Mouse (Mus musculus): ENCODE data around the gene Stkld1. TPM values are rescaled to one million over a fixed set of nuclear protein-coding genes. Genes with fewer than 3 reads are reported as not detected.

The Stkld1 gene
- 3.1 TPM for polyA plus RNA-seq (2014; fragmentation: Illumina TruSeq; extraction: RNeasy Lipid Tissue Mini Kit (QIAGEN cat#74804); ENCODE audit: low read depth, low replicate concordance)

GRCm38 (mm10) chr2:26933304-26934055 lies at the start of gene Stkld1, which contains the start of gene Surf4:
Gene Stkld1, plus strand, starts transcription at chr2:26934047.
Gene Surf4, minus strand, starts transcription at chr2:26933928.

GRCm38 (mm10) chr2:26902467-26903220 lies 31.2 kb upstream of the Stkld1 start, which contains the start of gene Surf6:
Gene Surf6, minus strand, starts transcription at chr2:26902879.

GRCm38 (mm10) chr2:26910124-26910993 lies 23.5 kb upstream of the Stkld1 start, which contains the start of the genes Med22 and Rpl7a:
Gene Med22, minus strand, starts transcription at chr2:26910677.
Gene Rpl7a, plus strand, starts transcription at chr2:26910764.

GRCm38 (mm10) chr2:26915927-26916728 lies 17.7 kb upstream of the Stkld1 start, which contains the start of the genes Surf2 and Surf1:
Gene Surf2, plus strand, starts transcription at chr2:26916367.
Gene Surf1, minus strand, starts transcription at chr2:26916530.

DNA sequence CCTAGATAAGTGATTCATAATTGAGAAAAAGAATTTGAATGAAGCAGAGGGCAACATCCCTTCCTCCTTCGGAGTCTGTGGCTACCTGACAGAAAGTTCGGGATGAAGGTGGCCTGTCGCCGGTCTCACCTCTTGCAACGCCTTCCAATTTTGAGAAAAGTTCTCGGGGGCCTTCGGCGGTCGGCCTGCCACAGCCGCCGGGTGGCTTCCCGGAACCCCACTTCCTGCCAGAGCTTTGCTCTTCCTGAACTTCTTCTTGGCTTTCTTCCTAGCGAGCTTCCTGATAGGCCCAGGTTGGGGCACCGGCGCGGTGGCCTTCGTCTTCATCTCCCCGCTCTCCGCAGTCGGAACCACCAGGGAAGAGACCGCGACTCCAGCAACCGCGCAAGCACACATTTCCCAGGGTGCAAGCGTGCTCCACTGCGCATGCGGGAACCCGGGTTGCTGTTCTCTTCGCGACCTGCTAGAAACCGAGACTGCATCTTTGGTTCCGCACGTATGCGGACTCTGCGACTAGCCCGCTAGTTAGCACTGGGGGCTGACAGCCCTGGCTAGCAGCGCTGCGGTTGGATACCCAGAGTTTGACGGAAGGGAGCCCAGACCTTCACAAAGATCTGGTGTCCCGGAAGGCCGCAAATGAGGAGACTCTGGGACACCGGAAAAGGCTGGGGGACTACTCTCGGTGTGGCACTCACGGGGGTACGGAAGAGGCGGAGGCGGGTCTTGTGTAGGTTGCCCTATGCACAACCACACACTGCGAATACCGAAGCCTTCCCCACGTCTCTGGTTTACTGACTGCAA lies 30.3 kb downstream of the Stkld1 start, which contains the start of gene Rexo4:
TSS of gene Rexo4 (minus strand) at position 464 of the 801 bp plus-strand sequence.

GRCm38 (mm10) chr2:26973116-26973515 lies 39.3 kb downstream of the Stkld1 start, which contains the start of gene Adamts13:
Gene Adamts13, plus strand, starts transcription at chr2:26973416.

Other genes with a start within 250 kb of the Stkld1 start
- 9.1 TPM for gene Abo, start 69.1 kb upstream of the Stkld1 start, polyA plus RNA-seq (2014; fragmentation: Illumina TruSeq; extraction: RNeasy Lipid Tissue Mini Kit (QIAGEN cat#74804); ENCODE audit: low read depth, low replicate concordance)
- 18.6 TPM for gene Surf6, start 31.2 kb upstream of the Stkld1 start, polyA plus RNA-seq (2014; fragmentation: Illumina TruSeq; extraction: RNeasy Lipid Tissue Mini Kit (QIAGEN cat#74804); ENCODE audit: low read depth, low replicate concordance)
- 45.9 TPM for gene Med22, start 23.4 kb upstream of the Stkld1 start, polyA plus RNA-seq (2014; fragmentation: Illumina TruSeq; extraction: RNeasy Lipid Tissue Mini Kit (QIAGEN cat#74804); ENCODE audit: low read depth, low replicate concordance)
- 1,138 TPM for gene Rpl7a, start 23.3 kb upstream of the Stkld1 start, polyA plus RNA-seq (2014; fragmentation: Illumina TruSeq; extraction: RNeasy Lipid Tissue Mini Kit (QIAGEN cat#74804); ENCODE audit: low read depth, low replicate concordance)
- 33.0 TPM for gene Surf2, start 17.7 kb upstream of the Stkld1 start, polyA plus RNA-seq (2014; fragmentation: Illumina TruSeq; extraction: RNeasy Lipid Tissue Mini Kit (QIAGEN cat#74804); ENCODE audit: low read depth, low replicate concordance)
- 83.7 TPM for gene Surf1, start 17.5 kb upstream of the Stkld1 start, polyA plus RNA-seq (2014; fragmentation: Illumina TruSeq; extraction: RNeasy Lipid Tissue Mini Kit (QIAGEN cat#74804); ENCODE audit: low read depth, low replicate concordance)
- gene Surf4, start 119 bp upstream of the Stkld1 start, polyA plus RNA-seq (2014; fragmentation: Illumina TruSeq; extraction: RNeasy Lipid Tissue Mini Kit (QIAGEN cat#74804); ENCODE audit: low read depth, low replicate concordance): 188 TPM
- gene Rexo4, start 30.3 kb downstream of the Stkld1 start, polyA plus RNA-seq (2014; fragmentation: Illumina TruSeq; extraction: RNeasy Lipid Tissue Mini Kit (QIAGEN cat#74804); ENCODE audit: low read depth, low replicate concordance): 47.0 TPM
- gene Adamts13, start 39.4 kb downstream of the Stkld1 start, polyA plus RNA-seq (2014; fragmentation: Illumina TruSeq; extraction: RNeasy Lipid Tissue Mini Kit (QIAGEN cat#74804); ENCODE audit: low read depth, low replicate concordance): not detected
- 54.7 TPM for gene Cacfd1, start 75.9 kb downstream of the Stkld1 start, polyA plus RNA-seq (2014; fragmentation: Illumina TruSeq; extraction: RNeasy Lipid Tissue Mini Kit (QIAGEN cat#74804); ENCODE audit: low read depth, low replicate concordance)
- gene Slc2a6, start 94.0 kb downstream of the Stkld1 start, polyA plus RNA-seq (2014; fragmentation: Illumina TruSeq; extraction: RNeasy Lipid Tissue Mini Kit (QIAGEN cat#74804); ENCODE audit: low read depth, low replicate concordance): 0.91 TPM
- gene Mymk, start 138.1 kb downstream of the Stkld1 start, polyA plus RNA-seq (2014; fragmentation: Illumina TruSeq; extraction: RNeasy Lipid Tissue Mini Kit (QIAGEN cat#74804); ENCODE audit: low read depth, low replicate concordance): not detected
- gene Adamtsl2, start 145.3 kb downstream of the Stkld1 start, polyA plus RNA-seq (2014; fragmentation: Illumina TruSeq; extraction: RNeasy Lipid Tissue Mini Kit (QIAGEN cat#74804); ENCODE audit: low read depth, low replicate concordance): 4.7 TPM
- gene Fam163b, start 208.4 kb downstream of the Stkld1 start, polyA plus RNA-seq (2014; fragmentation: Illumina TruSeq; extraction: RNeasy Lipid Tissue Mini Kit (QIAGEN cat#74804); ENCODE audit: low read depth, low replicate concordance): 0.12 TPM
- 0.26 TPM for gene Dbh, start 231.2 kb downstream of the Stkld1 start, polyA plus RNA-seq (2014; fragmentation: Illumina TruSeq; extraction: RNeasy Lipid Tissue Mini Kit (QIAGEN cat#74804); ENCODE audit: low read depth, low replicate concordance)